Mouse (Mus musculus) embryonic facial prominence, embryonic 10.5 days (tissue): ENCODE results near the gene 1700003F12Rik. TPM values are rescaled to one million over a fixed set of nuclear protein-coding genes. Genes with fewer than 3 reads are reported as not detected.

ENCODE experiments used
- DNase-seq: peaks from one replicate; pipeline ENCODE4 v3.0.0-alpha.2; 2017; ENCODE audit warnings: low spot score
- H3K27ac ChIP-seq: fragments of 300-500 bp; sonication (generic); replicated peaks from 2 replicates; pipeline ENCODE4 v1.5.1; 2016; ENCODE audit warnings: mild to moderate bottlenecking
- H3K27me3 ChIP-seq: fragments of 300-500 bp; sonication (generic); replicated peaks from 2 replicates; pipeline ENCODE4 v1.6.1; 2016; ENCODE audit warnings: low read depth, mild to moderate bottlenecking; ENCODE audit not compliant: poor library complexity, severe bottlenecking
- H3K36me3 ChIP-seq: fragments of 300-500 bp; sonication (generic); replicated peaks from 2 replicates; pipeline ENCODE4 v1.6.1; 2016; ENCODE audit warnings: mild to moderate bottlenecking, moderate library complexity
- H3K4me1 ChIP-seq: fragments of 300-500 bp; sonication (generic); 2 replicates; pipeline ENCODE4 v1.6.1; 2016
- H3K4me3 ChIP-seq: fragments of 300-500 bp; sonication (generic); 2 replicates; pipeline ENCODE4 v1.5.1; 2016; ENCODE audit warnings: mild to moderate bottlenecking, moderate library complexity
- H3K9me3 ChIP-seq: fragments of 300-500 bp; sonication (generic); 2 replicates; pipeline ENCODE4 v1.6.1; 2016; ENCODE audit warnings: mild to moderate bottlenecking
- WGBS: fragments of 180-500 bp; shearing (Covaris S2); methylation state at CpG from one replicate; pipeline ENCODE4 v1.1.7; 2016; 5-methylcytosine and 5-hydroxymethylcytosine counted together
- polyA plus RNA-seq: library from polyadenylated mRNA; unstranded; fragments of >200 nt; fragmentation: Nextera tagmentation; extraction: Ambion mirVana; gene quantifications from 2 replicates; pipeline ENCODE4 v1.2.1, GENCODE M21; 2016

The 1700003F12Rik gene
- polyA plus RNA-seq, 1 experiment from 2014 or later: 1.3 TPM

DNA sequence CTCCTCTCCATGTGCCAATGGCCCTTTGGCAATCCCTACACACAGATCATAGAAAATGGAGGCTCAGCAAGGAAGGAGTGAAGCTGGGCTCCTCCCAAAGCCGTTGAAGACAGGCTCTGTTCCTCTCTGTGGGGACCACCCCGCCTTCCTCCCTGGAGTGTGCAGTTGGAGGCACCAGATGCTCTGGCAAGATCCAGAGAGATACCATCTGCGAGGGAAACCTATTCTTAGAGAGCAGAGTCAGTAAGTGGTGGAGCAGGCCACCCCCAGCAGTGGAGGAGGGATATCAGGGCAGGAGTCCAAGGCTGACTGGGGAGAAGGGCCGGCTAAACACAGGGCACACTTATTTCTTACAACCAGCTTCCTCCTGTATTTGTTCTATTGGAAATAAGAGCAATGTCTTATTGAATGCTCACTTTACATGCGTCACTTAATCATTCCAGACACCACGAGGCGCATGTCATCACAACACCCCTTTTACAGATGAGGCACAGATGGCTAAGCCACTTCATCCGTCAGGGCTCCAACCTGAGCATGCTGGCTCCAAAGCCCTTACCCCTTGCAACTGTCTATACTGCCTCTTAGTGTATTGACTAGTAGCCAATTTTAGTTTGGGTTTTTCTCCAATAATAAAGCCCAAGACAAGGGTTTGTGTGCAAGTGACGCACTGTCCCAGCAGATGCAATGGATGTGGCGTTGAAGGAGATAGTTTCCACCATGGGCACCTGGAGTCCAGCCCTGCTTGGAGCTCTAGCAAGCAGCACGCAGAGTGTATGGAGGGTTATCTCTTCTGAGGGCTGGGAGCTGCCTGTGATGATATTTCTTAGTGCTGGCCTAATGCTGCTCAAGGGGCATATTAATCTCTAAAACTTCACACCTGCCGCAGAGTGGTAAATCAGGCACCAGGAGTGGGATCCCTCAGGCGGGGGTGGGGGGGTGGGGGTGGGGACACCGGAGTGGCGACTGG, 37.3 kb downstream of the 1700003F12Rik start:
- H3K9me3 ChIP-seq: no peaks in the 10 kb centered on the region
- peaks cover 3% of the 10 kb centered on the region for H3K36me3 ChIP-seq
- H3K4me1 ChIP-seq: peaks cover 18% of the 10 kb centered on the region
- peak overlapping the region; percentile 44; the same call in 1 of the 2 replicates for H3K27ac ChIP-seq
- WGBS: 74% methylated on average over 15 of the region's 15 CpGs
- H3K4me3 ChIP-seq: no peak overlapping the region
- no peak for DNase-seq
- 0 out of 2 replicates have a peak, but pooled peaks cover 5% of the 10 kb centered on the region for H3K27me3 ChIP-seq

DNA sequence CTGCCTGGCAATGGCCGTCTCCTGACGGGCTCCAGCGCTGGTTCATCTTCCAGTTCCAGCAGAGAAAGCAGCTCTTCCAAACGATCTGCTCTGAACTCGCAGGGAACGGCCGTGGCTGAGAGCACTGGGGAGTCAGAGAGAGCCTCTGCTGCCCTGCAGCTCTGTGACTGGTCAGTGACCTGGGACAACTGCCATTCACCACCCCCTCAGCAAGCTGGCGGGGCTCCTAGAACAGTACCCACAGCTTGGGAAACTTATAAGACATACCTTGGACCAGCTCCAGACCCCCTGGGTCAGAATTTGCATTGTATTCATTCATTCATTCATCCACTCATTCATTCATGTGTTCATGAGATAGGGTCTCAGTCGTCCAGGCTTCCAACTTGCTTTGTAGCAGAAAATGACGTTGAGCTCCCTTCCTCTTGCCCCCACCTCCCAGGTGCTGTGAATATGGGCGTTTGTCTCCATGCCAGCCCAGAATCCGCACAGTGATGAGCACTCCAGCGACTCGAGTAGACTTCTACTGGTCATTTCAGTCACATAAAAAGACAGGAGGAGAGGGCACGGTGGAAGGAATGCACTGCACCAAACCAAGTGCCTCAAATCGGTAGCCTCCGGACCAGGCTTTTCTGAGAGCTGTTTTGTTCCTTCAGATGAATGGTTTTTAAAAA, 38.2 kb downstream of the 1700003F12Rik start:
- no peaks in the 10 kb centered on the region for H3K9me3 ChIP-seq
- H3K4me1 ChIP-seq: peaks cover 18% of the 10 kb centered on the region
- H3K27ac ChIP-seq: 0 out of 2 replicates have a peak overlapping the region, but pooled peaks have one; percentile 10
- peaks cover 3% of the 10 kb centered on the region for H3K36me3 ChIP-seq
- WGBS: 74% methylated on average over 17 of the region's 17 CpGs
- 0 out of 2 replicates have a peak, but pooled peaks cover 5% of the 10 kb centered on the region for H3K27me3 ChIP-seq
- DNase-seq: no peak
- no peak overlapping the region for H3K4me3 ChIP-seq

DNA sequence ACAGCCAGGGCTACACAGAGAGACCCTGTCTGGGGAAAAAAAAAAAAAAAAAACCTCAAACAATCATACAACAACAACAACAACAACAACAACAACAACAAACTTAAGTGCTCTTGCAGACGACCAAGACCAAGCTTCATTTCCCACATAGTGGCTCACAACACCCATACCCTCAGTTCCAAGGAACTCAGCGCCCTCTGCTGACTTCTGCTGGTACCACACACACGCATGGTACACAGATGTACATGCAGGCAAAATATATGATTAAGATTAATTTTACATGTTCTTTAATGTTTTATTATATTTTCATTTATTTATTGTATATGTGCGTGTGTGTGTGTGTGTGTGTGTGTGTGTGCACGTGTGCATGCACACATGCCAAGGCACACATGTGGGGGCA, 39.5 kb downstream of the 1700003F12Rik start:
- 75% methylated on average over 5 of the region's 5 CpGs for WGBS
- Histone ChIP-seq H3K4me3 (no peak overlapping the region), H3K27ac (no peak overlapping the region), H3K9me3 (no peaks in the 10 kb centered on the region), H3K36me3 (peaks cover 3% of the 10 kb centered on the region), H3K27me3 (0 out of 2 replicates have a peak, but pooled peaks cover 5% of the 10 kb centered on the region), H3K4me1 (peaks cover 18% of the 10 kb centered on the region)
- DNase-seq: peak; percentile 50

DNA sequence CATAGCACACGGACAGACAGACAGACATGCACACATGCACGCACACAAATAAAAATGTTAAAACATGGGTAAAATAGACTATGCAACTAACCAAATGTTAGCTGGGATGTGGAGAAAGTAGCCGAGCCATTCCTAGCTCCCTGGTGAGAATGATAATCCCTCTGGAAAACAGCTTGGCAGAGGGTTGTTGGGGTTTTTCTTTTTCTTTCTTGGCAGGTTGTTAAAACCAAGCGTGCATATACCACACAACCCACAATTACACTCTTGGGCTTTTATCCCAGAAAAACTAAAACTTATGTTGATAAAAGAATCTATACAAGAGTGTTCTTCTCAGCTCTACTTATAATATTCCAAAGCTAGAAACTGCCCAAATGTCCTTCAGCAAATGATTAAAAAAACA, 42.2 kb downstream of the 1700003F12Rik start:
- no peak for DNase-seq
- peaks cover 14% of the 10 kb centered on the region for H3K4me1 ChIP-seq
- no peak overlapping the region for H3K4me3 ChIP-seq
- H3K27ac ChIP-seq: no peak overlapping the region
- 86% methylated on average over 4 of the region's 4 CpGs for WGBS
- peaks cover 10% of the 10 kb centered on the region for H3K36me3 ChIP-seq
- H3K9me3 ChIP-seq: 0 out of 2 replicates have a peak, but pooled peaks cover 2% of the 10 kb centered on the region
- H3K27me3 ChIP-seq: 0 out of 2 replicates have a peak, but pooled peaks cover 5% of the 10 kb centered on the region

DNA sequence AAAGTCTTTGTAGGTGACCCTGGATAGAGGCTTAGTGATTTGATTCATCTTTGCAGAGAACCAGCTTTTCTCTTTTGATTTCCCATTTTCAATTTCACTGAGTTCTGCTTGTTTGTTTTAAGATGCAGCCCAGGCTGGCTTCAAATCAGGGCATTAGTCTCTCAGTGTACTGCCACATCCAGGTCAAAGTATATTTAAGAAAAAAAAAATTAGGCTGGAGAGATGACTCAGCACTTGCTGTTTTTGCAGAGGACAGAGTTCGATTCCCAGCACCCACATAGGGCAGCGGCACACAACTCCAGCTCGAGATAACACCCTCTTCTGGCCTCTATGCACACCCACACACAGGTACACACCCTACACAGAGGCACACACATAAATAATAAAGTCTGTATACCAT, 44.4 kb downstream of the 1700003F12Rik start:
- WGBS: 78% methylated on average over 3 of the region's 3 CpGs
- Histone ChIP-seq H3K27me3 (no peaks in the 10 kb centered on the region), H3K4me3 (no peak overlapping the region), H3K9me3 (0 out of 2 replicates have a peak, but pooled peaks cover 2% of the 10 kb centered on the region), H3K27ac (no peak overlapping the region), H3K36me3 (peaks cover 10% of the 10 kb centered on the region), H3K4me1 (no peaks in the 10 kb centered on the region)
- DNase-seq: no peak

DNA sequence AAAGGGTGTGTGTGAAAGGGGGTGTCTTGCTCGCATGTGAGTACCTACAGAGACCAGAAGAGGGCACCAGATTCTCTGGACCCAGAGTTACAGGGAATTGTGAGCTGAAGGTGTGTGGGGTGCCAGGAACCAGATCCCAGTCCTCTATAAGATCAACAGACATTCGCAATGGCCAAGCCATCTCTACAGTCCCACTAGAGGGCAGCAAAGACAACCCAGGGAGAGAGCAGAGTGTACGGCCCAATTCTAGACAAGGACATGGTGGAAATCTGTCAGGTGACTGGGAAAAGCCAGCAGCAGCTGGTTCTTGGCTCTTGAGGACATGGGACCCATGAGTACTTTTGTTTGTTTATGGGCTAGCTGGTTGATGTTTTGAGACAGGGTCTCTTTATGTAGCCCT, 46.1 kb downstream of the 1700003F12Rik start:
- Histone ChIP-seq H3K36me3 (peaks cover 7% of the 10 kb centered on the region; the same call in 1 of the 2 replicates), H3K27ac (no peak overlapping the region), H3K27me3 (no peaks in the 10 kb centered on the region), H3K4me3 (no peak overlapping the region), H3K4me1 (no peaks in the 10 kb centered on the region), H3K9me3 (0 out of 2 replicates have a peak, but pooled peaks cover 2% of the 10 kb centered on the region)
- no peak for DNase-seq
- WGBS: 66% methylated on average over 3 of the region's 3 CpGs

DNA sequence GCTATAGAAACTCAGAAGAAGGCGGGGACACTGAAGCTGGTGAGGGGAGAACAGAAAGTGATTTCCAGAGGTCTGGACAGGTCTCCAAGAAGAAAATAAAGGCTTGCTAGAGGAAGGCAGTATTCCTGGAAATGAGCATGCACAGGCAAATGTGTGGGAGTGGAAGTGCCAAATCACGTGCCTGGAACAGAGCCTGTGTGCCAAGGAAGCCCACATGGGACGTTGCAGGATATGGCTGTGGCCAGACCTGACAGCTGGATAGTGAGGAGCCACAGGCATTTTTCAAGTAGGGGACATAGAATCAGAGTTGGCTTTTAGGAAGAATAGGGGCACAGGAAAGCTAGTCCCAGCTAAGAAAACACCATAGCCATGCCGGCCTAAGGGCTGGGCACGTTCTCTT, 48.9 kb downstream of the 1700003F12Rik start:
- Histone ChIP-seq H3K27me3 (no peaks in the 10 kb centered on the region), H3K27ac (no peak overlapping the region), H3K4me1 (no peaks in the 10 kb centered on the region), H3K36me3 (peaks cover 7% of the 10 kb centered on the region; the same call in 1 of the 2 replicates), H3K4me3 (no peak overlapping the region), H3K9me3 (0 out of 2 replicates have a peak, but pooled peaks cover 2% of the 10 kb centered on the region)
- 85% methylated on average over 5 of the region's 5 CpGs for WGBS
- no peak for DNase-seq

DNA sequence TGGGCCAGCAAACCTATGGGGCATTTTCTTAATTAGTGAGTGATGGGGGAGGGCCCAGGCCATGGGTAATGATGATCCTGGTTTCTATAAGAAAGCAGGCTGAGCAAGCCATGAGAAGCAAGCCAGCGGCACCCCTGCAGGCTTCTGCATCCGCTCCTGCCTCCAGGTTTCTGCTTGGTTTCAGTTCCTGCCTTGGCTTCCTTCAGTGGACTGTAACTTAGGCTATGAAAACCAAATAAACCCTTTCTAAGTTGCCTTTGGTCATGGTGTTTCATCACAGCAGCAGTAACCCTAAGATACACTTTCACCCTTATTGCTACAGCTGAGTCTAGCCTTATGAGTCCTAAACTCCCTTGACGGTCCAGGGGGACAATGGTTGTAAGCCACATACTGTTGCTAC, 50.5 kb downstream of the 1700003F12Rik start:
- DNase-seq: no peak
- H3K36me3 ChIP-seq: peaks cover 7% of the 10 kb centered on the region; the same call in 1 of the 2 replicates
- 84% methylated on average over 3 of the region's 3 CpGs for WGBS
- no peak overlapping the region for H3K4me3 ChIP-seq
- no peaks in the 10 kb centered on the region for H3K27me3 ChIP-seq
- H3K27ac ChIP-seq: no peak overlapping the region
- H3K4me1 ChIP-seq: no peaks in the 10 kb centered on the region
- 0 out of 2 replicates have a peak, but pooled peaks cover 2% of the 10 kb centered on the region for H3K9me3 ChIP-seq

Other genes with a start within 250 kb of the 1700003F12Rik start
- gene Bpifb9b, start 239.9 kb upstream of the 1700003F12Rik start, polyA plus RNA-seq: not detected in 2 replicates
- gene Cdk5rap1, start 174.1 kb upstream of the 1700003F12Rik start, polyA plus RNA-seq: 15.1 and 15.8 TPM in 2 replicates
- gene Snta1, start 139.0 kb upstream of the 1700003F12Rik start, polyA plus RNA-seq: 3.0 and 3.9 TPM in 2 replicates
- 68.8 and 72.2 TPM in 2 replicates for gene Cbfa2t2, start 110.6 kb upstream of the 1700003F12Rik start, polyA plus RNA-seq
- 0.19 and 0.33 TPM in 2 replicates for gene Actl10, start 4.7 kb downstream of the 1700003F12Rik start, polyA plus RNA-seq
- gene Necab3, start 11.8 kb downstream of the 1700003F12Rik start, polyA plus RNA-seq: 3.2 and 3.6 TPM in 2 replicates
- 25.2 and 26.0 TPM in 2 replicates for gene E2f1, start 22.8 kb downstream of the 1700003F12Rik start, polyA plus RNA-seq
- gene Pxmp4, start 56.6 kb downstream of the 1700003F12Rik start, polyA plus RNA-seq: 11.6 and 13.8 TPM in 2 replicates
- gene Zfp341, start 66.2 kb downstream of the 1700003F12Rik start, polyA plus RNA-seq: 1.1 TPM in 2 replicates
- gene 4930519P11Rik, start 66.4 kb downstream of the 1700003F12Rik start, polyA plus RNA-seq: not detected in 2 replicates
- 12.8 and 14.7 TPM in 2 replicates for gene Chmp4b, start 104.6 kb downstream of the 1700003F12Rik start, polyA plus RNA-seq
- not detected in 2 replicates for gene Gm14214, start 222.9 kb downstream of the 1700003F12Rik start, polyA plus RNA-seq
- 52.8 and 53.1 TPM in 2 replicates for gene Raly, start 244.0 kb downstream of the 1700003F12Rik start, polyA plus RNA-seq
- gene a, start 244.3 kb downstream of the 1700003F12Rik start, polyA plus RNA-seq: 1.5 and 2.3 TPM in 2 replicates